Mouse (Mus musculus) common myeloid progenitor, adult 5-6 weeks (primary cell): ENCODE data around the gene Net1. TPM values are rescaled to one million over a fixed set of nuclear protein-coding genes. Genes with fewer than 3 reads are reported as not detected.

ENCODE experiments used
- ATAC-seq: replicated peaks from 2 replicates; pipeline ENCODE4 v1.8.0; 2016; ENCODE audit warnings: low read depth, mild to moderate bottlenecking, moderate TSS enrichment, inconsistent platforms; ENCODE audit not compliant: poor library complexity, severe bottlenecking
- total RNA-seq: library from RNA; stranded (forward); fragments of 200-1000, 187-1606 nt; gene quantifications from 2 replicates; pipeline ENCODE4 v1.2.3, GENCODE M21; 2017

Net1 gene
- total RNA-seq, 1 experiment from 2014 or later, result 146 TPM

DNA sequence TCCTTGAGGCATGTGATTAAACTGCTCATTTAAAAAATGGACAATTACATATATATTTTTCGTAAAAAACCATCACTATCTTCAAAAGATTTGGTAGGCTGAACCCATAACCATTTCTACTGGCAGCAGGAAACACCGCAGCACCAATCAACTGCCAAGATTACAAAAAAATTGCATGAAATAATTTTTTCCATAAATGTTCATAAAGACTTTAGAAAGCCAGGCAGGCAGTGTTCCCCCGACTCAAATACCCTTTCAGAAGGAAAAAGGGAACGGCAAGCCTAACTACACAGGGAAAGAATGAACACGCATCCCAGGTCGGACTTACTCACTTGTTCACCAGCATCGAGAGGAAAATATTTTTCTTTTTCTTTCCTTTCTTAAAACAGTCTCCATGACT, 25.4 kb downstream of the Net1 start:
- no peak for ATAC-seq

DNA sequence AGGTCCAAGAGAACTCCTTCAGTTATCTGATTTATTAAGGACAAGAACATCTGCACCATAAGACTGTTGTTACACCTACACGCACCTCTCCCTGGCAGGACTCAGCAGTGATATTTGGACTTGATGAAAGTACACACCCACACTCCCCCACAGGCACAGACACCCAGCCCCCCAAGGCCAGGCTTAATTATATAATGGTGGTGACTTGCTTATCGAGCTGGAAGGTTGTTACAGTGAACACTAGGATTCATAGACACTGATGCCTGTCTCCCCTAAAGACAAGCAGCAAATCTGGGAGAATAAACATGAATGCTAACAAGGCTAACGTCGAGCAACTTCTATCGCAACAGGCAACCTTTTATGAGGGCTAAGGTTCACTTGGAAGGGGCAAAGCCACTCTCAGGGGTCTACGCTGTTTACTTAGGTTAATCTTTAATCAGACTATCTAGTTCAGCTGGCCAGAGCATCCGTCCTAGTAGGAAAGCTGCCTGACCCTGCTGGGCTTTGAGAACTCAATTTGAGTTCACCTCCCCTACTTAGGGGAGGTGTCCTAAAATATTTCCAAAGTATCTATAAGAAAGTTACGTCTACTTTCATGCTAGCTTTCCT, 26.4 kb downstream of the Net1 start:
- ATAC-seq, result no peak

GRCm38 (mm10) chr13:3890061-3890460, 28.0 kb downstream of the Net1 start:
- no peak for ATAC-seq

DNA sequence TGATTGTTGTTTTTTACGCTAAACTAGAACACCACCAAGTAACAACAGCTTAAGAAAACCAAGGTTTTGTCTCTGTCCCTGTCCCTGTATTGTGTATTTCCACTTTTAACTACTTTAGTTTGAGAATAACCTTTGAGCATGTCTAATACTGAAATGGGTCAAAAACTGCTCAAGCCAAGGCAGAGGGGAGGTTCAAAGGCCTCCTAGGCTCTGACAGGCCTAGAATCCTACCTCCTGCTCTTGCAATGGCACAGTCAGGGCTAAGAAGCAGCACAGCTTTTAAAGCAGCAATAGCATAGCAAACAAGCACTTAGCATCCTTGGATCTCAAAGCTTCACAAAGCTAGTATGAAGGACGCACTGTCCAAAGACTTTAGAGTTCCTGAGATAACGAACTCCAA, 28.9 kb downstream of the Net1 start:
- no peak for ATAC-seq

GRCm38 (mm10) chr13:3886663-3887062, 31.4 kb downstream of the Net1 start:
- ATAC-seq, result no peak

GRCm38 (mm10) chr13:3877679-3878220, 40.3 kb downstream of the Net1 start:
- no peak for ATAC-seq

DNA sequence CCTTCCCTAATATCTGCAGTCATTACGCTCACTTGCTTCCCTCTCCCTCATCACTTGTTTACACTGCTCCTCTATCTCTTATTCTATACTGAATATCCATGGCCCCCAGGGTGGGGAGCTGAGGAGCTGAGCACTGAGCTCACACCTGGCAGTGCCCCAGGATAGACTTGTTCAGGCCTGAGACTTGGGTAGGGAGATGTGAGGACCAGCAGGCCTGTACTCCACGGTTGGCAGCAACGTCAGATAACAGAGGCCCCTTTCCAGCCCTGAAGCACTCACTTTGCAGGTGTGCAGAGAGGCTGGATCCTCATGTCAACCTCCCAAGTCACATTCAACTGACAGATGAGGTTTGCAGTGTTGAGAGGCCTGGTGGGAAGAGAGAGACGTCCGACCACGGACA, 40.8 kb downstream of the Net1 start:
- ATAC-seq, result no peak

- ATAC-seq, result no peak
Measured at GRCm38 (mm10) chr13:3876448-3876847, 41.6 kb downstream of the Net1 start.

GRCm38 (mm10) chr13:3872832-3873231, 45.2 kb downstream of the Net1 start:
- no peak for ATAC-seq

- no peak for ATAC-seq
Measured at GRCm38 (mm10) chr13:3869901-3870300, 48.1 kb downstream of the Net1 start.

DNA sequence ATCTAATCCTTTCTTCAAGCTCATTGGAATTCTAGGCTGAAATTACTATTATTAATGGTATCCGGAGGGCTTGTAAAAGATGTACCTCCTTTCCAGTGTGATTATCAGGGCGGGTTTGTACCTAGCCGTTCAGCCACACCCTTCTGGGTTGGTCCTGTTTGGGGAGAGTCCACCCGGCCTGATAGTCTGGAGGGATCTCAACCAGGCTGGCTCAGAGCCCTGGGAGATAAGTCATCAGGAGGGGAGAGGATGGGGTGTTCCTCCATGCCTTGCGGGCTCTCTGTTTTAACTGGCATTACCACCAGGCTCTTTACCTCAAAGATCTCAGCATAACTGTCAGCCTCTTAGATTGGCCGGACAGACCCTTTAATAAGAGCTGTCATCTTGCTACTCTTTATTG, 50.9 kb downstream of the Net1 start:
- peak; percentile 57 for ATAC-seq

GRCm38 (mm10) chr13:3866355-3867052, 51.5 kb downstream of the Net1 start:
- ATAC-seq, result peak; percentile 34

- ATAC-seq, result peak; percentile 17
Measured at GRCm38 (mm10) chr13:3865648-3866354, 52.2 kb downstream of the Net1 start.

- ATAC-seq, result peak; percentile 19; the same call in 1 of the 2 replicates
Measured at GRCm38 (mm10) chr13:3862922-3863580, 55.0 kb downstream of the Net1 start.

DNA sequence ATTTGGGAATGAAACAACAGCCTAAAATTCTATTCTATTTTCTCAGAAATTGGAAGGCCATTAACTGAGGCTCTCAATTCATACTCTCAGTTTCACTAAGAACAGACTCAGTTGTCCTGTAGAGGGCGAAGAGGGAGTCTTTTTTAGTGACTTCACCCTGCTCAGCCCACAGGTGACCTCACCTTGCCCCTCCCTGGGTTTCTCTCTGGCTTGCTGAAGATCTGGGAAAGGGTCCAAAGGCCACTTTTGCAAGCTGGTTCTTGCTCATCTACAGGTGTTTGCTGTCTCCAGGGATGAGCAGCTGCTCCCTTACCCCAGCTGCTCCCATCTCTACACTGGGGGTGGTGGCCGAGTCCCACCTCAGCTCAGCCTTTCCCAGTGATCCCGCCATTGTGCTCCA, 55.7 kb downstream of the Net1 start:
- ATAC-seq, result no peak

- ATAC-seq, result no peak
Measured at GRCm38 (mm10) chr13:3861251-3861650, 56.8 kb downstream of the Net1 start.

DNA sequence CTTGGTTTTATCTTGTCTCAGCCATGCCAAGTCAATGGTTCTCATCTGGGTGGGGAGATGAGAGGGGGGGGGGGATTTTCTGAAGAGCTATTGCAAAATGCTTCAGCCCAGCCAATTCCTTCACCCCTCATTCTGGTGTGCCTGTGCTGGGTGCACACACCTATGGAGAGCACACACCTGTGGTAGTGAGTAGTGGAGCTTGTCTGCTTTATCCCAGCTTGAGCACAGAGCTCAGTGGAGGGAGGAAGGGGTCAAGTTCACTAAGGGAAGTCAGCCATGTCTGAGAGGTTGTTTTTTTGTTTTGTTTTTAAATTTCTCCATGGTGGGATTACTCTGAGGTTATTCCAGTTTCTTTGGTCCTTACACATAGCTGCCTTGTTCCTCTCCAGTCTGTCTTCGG, 61.8 kb downstream of the Net1 start:
- no peak for ATAC-seq

GRCm38 (mm10) chr13:3854856-3855255, 63.2 kb downstream of the Net1 start:
- no peak for ATAC-seq

DNA sequence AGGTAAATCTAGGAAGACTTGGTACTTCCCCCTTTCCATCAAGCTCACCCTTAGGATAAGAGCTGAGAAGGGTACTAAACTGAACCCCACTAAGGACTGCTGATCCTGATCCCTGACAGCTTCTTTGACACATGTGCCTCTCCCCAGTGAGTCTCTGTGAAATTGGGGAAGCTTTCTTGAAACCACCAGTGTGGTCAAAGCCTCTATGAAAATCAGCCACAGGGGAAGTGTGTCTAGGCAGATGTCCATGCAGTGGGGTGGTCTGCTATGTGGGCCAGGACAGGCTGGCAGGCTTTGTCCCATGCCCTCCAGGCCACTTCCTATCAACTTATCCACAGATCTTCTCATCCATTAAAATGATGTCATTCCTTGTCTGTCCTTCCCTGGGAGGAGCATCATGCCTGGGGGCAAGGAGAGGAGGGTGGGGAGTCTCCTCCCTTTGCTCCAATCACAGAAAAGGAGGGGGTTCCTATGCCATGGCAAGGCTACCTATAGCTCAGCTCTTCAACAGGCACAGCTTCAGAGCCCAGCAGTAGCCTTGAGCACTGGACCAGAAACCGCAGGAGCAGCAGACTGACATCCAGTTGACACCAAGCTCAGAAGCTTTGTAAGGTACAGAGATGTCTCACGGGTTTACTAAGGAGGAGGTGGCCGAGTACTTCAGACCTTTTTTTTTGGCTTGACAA, 64.2 kb downstream of the Net1 start, which contains the start of gene Calm5:
Gene Calm5 (plus strand): TSS at position 526 of the 686 bp plus-strand sequence.
- peak; percentile 94 for ATAC-seq

GRCm38 (mm10) chr13:3850330-3850729, 67.7 kb downstream of the Net1 start:
- no peak for ATAC-seq
